Mouse (Mus musculus): ENCODE results near the gene Plxna4. TPM values are rescaled to one million over a fixed set of nuclear protein-coding genes. Genes with fewer than 3 reads are reported as not detected.

Gene Plxna4
- total RNA-seq, 2 experiments from 2014 or later, result 11.2 to 11.8 TPM

DNA sequence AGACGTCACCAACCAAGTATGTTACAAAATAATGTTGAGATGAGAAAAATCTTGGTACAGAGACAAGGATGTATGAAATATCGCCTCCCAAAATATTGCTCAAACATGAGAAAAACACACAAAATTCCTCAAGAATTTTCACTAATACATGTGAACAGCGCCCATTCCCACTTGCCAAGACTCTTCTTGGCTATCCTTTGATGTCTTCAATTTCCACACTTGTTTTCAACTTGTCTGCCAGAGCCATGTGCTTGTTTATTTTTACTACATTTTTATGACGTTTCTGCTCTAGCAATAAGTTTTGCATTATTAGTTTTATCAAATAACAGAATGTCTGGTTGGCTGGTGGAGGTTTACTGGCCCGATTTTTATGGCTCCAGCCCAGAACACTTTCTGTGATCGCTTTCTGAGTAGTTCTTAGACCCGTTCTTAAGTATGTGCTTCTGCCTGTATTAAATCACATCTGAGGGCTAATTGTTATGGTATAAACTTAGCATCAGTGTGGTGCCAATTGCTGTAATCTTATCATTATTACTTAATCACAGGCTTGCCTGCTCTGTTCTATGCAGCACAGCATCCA lies 224.4 kb downstream of the Plxna4 start:
- DNase-seq, result no peak
- intact Hi-C loops (cut with DNase I), result no loop called here

DNA sequence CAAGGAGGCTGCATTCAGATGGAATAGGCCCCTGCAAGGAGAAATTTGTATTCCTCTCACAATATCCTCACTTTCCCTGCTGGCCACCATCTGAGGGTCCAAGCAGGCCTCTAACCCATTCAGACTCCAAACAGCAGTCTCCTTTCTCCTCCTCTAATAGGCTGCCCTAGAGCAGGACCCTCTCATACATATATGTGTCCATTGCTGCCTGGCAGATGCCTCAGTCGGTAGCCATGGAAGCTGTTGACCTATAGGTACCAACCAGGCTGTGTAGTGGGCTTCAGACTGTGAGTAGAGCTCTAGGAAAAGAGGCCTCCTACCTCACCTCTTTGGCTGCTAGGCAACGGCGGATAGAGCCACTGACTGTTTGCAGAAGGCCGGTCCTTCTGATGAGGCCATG lies 225.6 kb downstream of the Plxna4 start:
- no peak for DNase-seq
- intact Hi-C loops (cut with DNase I), result no loop called here

DNA sequence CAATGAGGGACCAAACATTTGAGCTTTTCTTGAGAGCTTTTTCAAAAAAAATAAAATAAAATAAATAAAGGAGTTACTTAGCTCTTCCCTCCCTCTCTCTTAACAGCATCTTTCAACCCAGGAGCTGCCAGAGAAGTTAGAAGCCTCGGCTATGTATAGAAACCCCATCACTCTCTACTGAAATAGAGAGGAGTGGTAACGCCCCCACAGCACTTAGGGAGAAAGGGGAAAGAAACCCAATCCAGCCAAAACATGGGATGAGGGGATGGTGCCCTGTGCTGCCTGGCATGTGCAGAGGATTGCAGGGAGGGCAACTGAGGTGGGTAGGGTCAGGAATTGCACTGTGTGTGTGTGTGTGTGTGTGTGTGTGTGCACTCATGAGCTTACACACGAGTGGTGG lies 228.3 kb downstream of the Plxna4 start:
- DNase-seq, result no peak
- intact Hi-C loops (cut with DNase I), result no loop called here

DNA sequence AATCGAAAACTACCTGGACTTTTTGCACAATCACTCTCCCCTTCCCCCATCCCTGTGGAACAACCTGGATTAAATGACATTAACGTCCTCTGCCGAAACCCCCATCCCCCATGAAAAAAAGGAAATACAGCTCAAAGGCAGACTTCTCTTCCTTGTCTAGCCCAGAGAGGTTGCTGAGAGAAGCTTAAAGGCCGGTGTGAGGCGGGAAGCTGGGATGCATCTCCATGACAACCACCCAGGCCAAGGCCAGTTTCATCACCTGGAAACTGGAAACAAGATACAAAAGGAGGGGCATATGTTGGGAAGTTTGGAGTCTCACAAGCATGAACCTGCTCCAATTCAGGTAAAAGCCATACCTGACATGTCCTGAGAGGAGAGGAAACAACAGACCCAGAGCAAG lies 230.5 kb downstream of the Plxna4 start:
- intact Hi-C loops (cut with DNase I), result no loop called here
- no peak for DNase-seq

DNA sequence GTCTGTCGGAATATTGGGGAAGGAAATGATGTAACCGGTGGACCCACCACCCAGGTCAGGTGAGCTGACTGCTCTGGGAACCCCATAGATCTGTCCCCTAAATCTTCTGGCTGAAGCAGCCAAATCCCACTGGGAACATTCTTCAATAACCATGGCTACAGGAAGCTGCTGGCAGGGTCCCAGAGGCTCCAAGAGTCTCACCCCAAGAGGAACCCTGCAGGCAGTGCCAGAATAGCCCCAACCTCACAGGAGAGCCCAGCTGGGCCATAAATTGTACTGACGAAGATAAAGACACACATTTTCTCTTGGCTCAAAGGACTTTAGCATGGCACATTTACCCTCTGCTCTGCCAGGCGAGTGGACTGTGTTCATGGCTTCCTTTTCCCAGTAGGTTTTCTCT lies 232.4 kb downstream of the Plxna4 start:
- intact Hi-C loops (cut with DNase I), result no loop called here

DNA sequence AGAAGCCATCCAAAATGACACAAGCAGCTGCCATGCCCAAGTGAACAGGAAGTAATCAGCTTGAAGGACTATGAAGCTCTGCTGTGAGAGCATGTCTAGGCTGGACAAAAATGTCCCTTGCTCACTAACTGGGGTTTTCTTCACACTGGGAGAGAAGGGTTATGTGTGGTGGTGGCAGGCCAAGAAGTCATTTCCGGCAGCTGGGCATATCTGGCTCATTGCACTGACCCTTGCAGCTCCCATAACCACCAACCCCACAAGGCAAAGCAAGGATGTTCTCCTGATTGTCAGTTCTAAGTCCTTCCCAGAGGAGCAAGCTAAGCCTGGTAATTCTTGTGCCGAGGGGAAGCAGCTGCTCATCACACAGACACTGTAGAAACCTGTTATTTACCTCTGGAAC lies 239.0 kb downstream of the Plxna4 start:
- no peak for DNase-seq
- intact Hi-C loops (cut with DNase I), result no loop called here

More for the DNA sequence above, 232.4 kb downstream of the Plxna4 start:
- DNase-seq, result no peak

DNA sequence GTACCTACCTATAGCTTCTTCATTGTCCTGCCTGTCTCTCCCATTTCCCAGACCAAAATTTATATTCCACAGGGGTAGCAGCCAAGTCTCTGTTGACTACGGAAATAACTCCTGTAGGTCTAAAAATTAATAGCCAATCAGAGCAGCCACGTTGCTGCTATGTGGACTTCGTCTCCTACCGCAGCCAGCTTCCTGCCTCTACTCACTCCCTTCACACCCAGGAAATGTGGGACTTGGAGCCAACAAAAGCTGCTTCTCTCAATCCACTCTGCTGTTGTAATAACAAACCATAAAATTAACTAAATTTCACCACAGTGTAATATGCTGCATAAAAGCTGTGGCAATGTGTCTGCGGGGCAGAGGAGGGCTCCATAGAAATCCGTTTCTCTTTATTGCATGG lies 239.9 kb downstream of the Plxna4 start:
- intact Hi-C loops (cut with DNase I), result no loop called here
- DNase-seq, result no peak

DNA sequence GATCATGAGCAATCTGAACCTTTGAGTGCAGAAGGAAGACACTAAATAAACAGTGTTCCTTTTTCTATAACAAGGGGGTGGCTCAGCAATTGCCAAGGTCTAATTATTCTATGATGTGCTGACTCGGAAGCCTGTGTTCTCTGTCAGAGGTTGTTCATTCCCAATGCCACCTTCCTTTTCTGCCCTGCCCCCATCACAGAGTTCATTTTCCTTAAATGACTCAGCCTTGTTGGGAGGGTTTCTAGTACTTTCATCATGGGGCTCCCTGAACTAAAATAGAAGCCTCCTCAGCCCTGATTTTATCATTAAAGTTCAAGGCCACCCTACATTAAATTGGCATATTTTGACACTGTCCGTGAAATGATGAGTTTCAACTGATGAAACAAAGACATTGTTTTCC lies 242.0 kb downstream of the Plxna4 start:
- intact Hi-C loops (cut with DNase I), result no loop called here
- no peak for DNase-seq

DNA sequence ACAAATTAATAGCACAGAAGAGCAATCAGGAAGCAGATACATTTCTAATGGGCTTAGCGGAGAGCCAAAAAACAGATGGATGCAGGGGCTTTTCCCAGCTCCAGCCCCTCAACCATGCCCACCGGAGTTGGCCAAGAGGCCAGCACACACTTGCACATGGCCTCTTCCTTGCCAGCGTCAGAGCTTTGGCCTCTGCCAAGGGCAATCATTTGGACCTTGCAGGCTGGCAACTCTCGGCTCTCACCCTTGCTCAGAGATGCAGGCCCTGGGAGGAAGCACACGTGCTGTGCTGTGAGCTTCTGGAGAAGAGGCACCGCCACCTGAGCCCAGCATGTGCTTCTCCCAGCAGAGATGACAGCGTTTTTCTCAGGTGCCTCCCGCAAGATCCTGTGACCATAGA lies 245.3 kb downstream of the Plxna4 start:
- DNase-seq, result no peak
- intact Hi-C loops (cut with DNase I), result no loop called here

DNA sequence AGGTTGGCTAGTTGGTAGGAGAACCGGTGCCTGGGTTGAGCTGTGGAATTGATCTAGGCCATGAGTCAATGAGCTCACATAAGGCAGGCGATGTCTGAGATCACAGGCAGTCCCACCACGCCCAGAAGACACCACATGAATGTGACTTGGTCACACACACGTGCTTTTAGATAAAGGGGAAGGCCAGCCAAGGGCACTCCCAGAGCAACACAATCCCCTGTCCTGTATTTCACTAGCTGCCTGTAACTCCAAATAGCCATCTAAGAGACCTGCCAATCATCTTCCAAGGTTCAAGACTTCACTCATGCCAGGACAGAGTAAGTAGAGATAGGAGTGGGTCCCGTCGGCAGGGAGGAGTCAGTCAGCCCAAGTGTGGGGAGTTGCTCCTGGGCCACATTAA lies 245.7 kb downstream of the Plxna4 start:
- no peak for DNase-seq
- intact Hi-C loops (cut with DNase I), result no loop called here

DNA sequence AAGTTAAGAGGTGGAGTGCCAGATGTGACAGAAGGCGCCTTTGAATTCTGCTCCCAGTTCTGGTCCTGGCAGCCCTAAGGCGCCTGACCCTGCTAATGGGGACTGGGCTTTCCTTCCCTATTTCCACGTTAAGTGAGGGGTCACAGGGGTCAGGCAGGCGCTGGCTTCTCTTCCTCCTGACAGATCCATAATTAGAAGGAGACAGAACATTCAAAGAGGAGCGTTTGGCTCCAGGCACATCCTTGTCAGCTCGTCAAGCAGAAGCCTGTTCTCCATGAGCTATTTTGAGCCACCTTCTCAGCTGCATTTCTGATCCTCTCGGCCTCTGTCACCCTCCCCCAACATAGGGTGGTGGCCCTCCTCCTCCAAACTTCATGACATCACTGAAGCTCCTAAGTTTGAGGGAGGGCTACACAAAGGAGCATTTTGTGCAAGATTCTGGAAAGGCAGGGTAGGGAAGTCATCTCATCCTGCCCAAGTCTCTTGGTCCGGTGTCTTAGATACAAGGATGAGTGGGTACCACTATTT lies 249.5 kb downstream of the Plxna4 start:
- intact Hi-C loops (cut with DNase I), result no loop called here
- no peak for DNase-seq

DNA sequence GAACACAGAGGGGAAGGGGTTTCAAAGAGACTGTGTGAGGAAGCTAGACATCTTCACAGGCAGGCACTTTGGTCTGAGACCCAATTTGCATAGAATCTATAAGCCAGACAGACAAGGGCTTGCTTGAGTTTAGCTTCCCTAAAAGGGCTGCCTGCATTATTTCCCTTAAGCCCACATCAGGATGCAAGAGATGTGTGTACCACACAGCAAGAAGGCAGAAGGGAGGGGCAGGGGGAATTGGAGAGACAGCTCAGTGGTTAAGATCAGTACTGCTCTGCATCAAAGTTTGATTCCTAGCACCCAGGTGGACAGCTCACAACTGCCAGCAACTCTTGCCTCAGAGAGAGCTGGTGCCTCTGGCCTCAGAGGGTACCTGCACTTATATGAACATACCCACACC lies 256.7 kb downstream of the Plxna4 start:
- no peak for DNase-seq
- intact Hi-C loops (cut with DNase I), result loop anchor here (5.0 kb wide), 1 partner anchor 186 kb away; no protein-coding TSS in a partner anchor

DNA sequence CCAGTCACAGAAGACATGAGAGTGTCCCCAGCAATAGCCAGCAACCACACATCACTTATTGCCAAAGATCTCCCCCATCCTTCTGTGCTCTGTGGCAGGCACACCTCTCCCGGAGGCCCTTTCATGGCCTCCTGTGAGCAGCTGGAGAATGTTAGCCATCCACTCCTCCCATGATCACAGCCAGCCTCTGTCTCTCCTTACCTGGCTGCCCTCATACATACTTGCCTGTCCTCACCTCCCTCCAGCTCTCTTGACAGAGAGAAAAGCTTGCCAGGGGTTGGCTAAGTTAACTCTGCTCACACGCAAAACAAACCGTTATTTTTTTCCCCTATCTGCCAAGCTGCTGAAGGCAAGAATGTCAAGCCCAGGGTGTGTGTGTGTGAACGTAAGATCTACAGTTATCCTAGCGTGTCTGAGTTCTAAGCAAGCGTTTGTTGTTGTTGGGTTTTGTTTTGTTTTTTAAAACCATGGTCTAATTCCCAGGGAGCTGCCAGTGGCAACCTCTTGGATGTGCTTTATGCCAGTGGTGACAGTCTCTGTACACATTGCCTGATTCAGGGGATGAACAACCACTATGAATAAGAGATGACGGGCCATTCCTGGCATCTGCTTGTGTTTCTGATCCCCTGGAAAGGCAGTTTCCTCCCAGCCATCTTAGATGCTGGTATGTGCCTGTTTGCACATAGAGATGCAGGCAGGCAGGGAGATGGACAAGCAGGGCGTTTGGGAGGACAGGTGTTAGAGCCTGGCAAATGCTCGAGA lies 257.8 kb downstream of the Plxna4 start:
- intact Hi-C loops (cut with DNase I), result loop anchor here (5.0 kb wide), 1 partner anchor 187 kb away; no protein-coding TSS in a partner anchor
- no peak for DNase-seq

DNA sequence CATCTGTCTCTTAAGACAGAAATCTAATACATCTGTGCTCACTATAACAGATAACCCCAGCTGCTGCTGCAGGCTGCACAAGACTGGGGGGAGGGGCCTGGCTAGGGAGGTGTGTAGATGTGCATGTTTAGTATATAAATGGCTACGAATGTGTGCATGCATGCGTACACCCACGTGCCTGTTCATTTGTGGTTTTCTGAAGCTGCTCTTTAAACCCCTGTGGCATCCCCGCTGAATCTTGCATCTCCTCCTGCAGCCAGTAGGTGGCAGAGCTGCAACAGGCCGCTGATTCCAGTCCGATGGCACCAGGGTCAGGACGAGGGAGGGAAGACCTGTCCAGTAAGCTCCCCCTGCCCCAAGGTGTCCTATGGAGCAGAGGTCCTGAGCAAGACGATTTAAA lies 260.0 kb downstream of the Plxna4 start:
- peak; percentile 80 to 81 for DNase-seq
- intact Hi-C loops (cut with DNase I), result loop anchor here (1.0 to 10.0 kb wide), 4 partner anchors 69 to 797 kb away; no protein-coding TSS in a partner anchor

DNA sequence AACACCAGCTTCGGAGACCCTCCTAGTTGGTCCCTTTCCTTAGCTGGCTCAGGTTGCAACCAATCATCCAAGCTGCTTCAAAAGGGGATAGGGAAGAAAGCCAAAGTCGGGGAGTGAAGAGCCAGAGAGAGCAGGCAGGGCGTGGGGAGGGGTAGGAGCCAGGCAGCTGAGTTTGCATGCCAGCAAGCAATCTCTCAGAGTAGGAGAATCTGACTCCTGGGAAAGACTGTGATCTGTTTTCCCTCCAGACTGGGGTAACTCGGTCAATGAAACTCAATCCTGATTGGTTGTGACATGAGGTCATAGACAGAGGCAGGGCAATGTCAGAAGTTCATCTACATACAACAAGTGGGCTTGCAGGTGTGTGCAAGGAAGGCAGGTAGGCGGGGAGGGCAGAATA lies 260.8 kb downstream of the Plxna4 start:
- intact Hi-C loops (cut with DNase I), result loop anchor here (10.0 kb wide), 1 partner anchor 798 kb away; no protein-coding TSS in a partner anchor
- DNase-seq, result no peak

DNA sequence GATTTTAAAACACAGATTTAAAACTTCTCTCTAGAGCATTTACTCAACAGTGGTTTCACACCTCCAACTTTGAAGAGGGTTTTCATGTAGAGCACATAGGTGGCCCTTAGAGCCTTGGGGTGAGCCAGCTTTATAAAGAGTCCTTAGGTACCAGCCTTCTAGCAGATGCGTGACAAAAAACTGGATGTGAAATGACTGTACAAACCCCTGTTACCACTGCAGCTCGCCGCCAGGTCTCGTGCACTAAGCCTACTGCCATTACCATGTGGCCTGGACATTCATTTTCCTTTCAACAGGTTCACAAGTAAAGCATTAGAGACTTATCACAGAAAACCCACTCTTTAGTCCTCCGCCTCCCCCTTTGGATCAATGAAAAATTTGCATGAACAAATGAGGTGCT lies 261.6 kb downstream of the Plxna4 start:
- no peak for DNase-seq
- intact Hi-C loops (cut with DNase I), result loop anchor here (10.0 kb wide), 1 partner anchor 798 kb away; no protein-coding TSS in a partner anchor

DNA sequence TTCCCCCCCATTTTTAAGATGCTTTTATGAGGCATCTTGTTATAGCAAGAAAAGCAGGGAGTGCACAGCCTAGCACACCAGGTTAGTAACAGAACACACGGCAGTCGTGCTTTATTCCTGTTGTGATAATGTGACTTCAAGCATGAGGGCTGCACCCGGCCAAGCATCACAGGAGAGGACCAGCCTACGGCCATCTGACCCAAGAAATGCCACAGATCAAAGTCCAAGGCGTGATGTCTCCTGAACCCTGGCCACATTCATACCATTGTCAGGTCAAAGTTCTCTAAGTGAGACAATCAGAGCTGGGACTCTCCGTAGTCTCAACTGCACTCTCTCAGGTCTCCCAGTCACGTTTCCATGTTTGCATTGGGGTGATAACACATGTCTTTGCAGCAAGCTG lies 262.1 kb downstream of the Plxna4 start:
- no peak for DNase-seq
- intact Hi-C loops (cut with DNase I), result loop anchor here (10.0 kb wide), 1 partner anchor 799 kb away; no protein-coding TSS in a partner anchor

DNA sequence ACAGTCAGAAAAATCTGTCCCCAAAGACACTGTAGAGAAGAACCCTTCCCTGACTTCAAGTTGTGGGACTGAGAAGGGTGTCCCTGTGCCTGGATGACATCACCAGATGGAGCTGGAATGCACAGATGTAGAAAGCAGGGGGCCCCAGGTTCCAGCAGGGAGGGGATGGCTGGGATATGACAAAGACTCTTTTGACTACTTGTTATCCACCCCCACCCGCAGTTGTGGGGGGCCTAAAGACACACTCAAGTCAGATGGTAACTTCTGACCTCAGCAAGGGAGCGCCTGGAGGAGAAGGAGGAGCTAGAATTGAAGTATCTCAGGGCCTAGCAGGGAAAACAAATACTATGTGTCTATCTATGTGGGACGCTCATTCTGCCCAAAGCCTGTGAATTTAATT lies 266.8 kb downstream of the Plxna4 start:
- intact Hi-C loops (cut with DNase I), result loop anchor here (10.0 kb wide), 1 partner anchor 804 kb away; no protein-coding TSS in a partner anchor
- no peak for DNase-seq

DNA sequence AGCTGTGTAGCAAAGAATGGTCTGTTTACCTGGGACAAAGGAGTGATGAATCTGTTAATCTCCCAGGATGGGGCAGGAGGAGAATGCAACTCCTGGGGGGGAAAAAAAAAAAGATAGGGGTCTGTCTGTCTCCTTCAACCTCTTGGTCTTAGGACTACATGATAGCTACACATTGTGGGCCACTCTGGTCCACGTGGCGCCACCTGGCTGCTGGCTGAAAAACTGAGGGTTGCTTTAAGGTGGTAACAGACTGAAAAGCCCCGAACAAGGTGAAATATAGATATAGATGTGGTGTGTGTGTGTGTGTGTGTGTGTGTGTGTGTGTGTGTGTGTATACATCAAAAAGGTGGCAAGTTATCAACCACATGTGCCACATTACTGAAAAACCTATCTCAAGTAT lies 267.7 kb downstream of the Plxna4 start:
- intact Hi-C loops (cut with DNase I), result loop anchor here (10.0 kb wide), 1 partner anchor 805 kb away; no protein-coding TSS in a partner anchor
- peak; percentile 28 to 33 for DNase-seq

DNA sequence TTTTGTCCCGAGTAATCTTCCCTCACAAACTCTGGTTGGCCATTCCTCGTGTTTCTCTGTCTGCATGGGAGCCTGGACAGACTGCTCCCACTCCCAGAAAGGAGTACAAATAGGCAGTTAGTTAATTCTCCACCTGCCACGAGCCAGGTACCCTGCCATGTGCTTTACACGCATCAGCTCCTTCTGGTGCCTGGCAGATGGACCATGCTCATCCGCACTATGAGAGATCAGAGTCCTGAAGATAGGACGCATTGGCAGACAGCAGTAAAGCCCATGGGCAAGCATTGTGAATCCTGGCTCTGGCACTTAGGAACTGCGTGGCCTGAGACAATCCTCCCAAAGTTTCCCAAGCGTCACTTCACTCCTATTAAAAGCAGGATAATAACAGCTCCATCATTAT lies 270.5 kb downstream of the Plxna4 start:
- intact Hi-C loops (cut with DNase I), result loop anchor here (5.0 kb wide), 1 partner anchor 380 kb away; no protein-coding TSS in a partner anchor
- no peak for DNase-seq

DNA sequence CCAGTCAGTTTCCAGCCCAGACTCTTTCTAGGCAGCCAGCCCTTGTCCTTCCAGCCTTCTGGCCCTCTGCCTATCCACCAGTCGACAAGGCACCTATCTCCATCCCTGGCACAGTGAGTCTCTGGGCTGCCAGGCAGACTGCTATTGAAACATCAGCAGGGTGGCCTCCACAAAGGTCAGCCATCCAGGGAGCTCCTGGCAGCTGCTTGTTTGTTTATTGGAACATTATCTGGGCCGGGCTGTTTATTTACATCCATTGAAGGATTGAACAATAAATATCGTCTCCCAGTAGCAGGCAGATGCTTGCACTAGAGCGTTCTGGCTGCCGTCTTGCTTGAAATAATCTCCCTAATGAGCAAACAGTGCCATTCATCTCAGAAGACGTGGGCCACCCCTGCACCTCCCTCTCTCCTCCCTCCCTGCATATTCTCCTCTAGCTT lies 273.0 kb downstream of the Plxna4 start:
- DNase-seq, result peak; percentile 31 to 44
- intact Hi-C loops (cut with DNase I), result loop anchor here (5.0 kb wide), 1 partner anchor 378 kb away; no protein-coding TSS in a partner anchor

DNA sequence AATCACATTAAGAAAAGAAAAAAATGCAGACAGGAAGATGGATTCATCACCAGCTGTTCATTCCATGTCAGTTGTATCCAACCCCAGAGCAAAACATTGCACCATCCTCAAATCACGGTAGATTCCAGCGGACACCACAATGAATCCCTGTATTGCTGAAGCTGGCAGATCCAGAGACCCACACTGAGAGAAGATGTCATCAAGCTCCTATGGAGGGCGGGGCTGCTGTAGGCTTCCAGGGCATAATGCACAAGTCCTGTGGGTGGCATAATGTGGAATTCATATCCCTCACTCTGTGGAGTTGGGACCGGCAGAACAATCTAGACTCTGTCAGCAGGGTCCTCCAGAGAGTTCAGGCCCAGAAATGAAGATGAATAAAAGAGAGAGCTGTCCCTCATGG lies 278.8 kb downstream of the Plxna4 start:
- intact Hi-C loops (cut with DNase I), result no loop called here
- DNase-seq, result no peak

Data from heart, postnatal 36 days (tissue).